Mouse (Mus musculus): ENCODE results near the gene Boll. TPM values are rescaled to one million over a fixed set of nuclear protein-coding genes. Genes with fewer than 3 reads are reported as not detected.

Boll gene
- polyA plus RNA-seq, 1 experiment from 2014 or later, result 0.07 TPM

GRCm38 (mm10) chr1:55236487-55236886, 126.8 kb downstream of the Boll start:
- H3K36me3 ChIP-seq (replicated peaks; ENCODE audit: insufficient read depth, low read length), result no peaks in the 10 kb centered on the region
- H3K27me3 ChIP-seq (ENCODE audit: insufficient read depth, low read length), result no peaks in the 10 kb centered on the region
- TF ChIP-seq EP300 (IDR thresholded peaks at IDR 0.05; ENCODE audit: low read depth) (no peak), CTCF (IDR thresholded peaks at IDR 0.05; ENCODE audit: low read depth) (no peak)
- no peak for DNase-seq
- H3K27ac ChIP-seq (ENCODE audit: low read depth), result no peak overlapping the region
- peak overlapping the region; percentile 100 for H3K4me2 ChIP-seq (ENCODE audit: low read depth, low read length)
- 23% methylated on average over 5 of the region's 5 CpGs for WGBS (ENCODE audit: insufficient replicate concordance)
- H3K9me3 ChIP-seq (ENCODE audit: low read length), result no peaks in the 10 kb centered on the region
- no peak for ATAC-seq
- H3K4me3 ChIP-seq (ENCODE audit: low read depth, low read length), result peak overlapping the region; percentile 85
- peak overlapping the region; percentile 81 for H3K9ac ChIP-seq (replicated peaks)
- H3K4me1 ChIP-seq (ENCODE audit: insufficient read depth), result peaks cover 17% of the 10 kb centered on the region

- Histone ChIP-seq H3K4me2 (ENCODE audit: low read depth, low read length) (no peak overlapping the region), H3K27me3 (ENCODE audit: insufficient read depth, low read length) (no peaks in the 10 kb centered on the region), H3K36me3 (replicated peaks; ENCODE audit: insufficient read depth, low read length) (no peaks in the 10 kb centered on the region), H3K9me3 (ENCODE audit: low read length) (no peaks in the 10 kb centered on the region), H3K9ac (replicated peaks) (no peak overlapping the region), H3K27ac (ENCODE audit: low read depth) (no peak overlapping the region), H3K4me3 (ENCODE audit: low read depth, low read length) (no peak overlapping the region), H3K4me1 (ENCODE audit: insufficient read depth) (peaks cover 17% of the 10 kb centered on the region)
- no peak for ATAC-seq
- no peak for DNase-seq
- WGBS (ENCODE audit: insufficient replicate concordance), result 56% methylated on average over 16 of the region's 16 CpGs
- TF ChIP-seq CTCF (IDR thresholded peaks at IDR 0.05; ENCODE audit: low read depth) (no peak), EP300 (IDR thresholded peaks at IDR 0.05; ENCODE audit: low read depth) (no peak)
Observed at GRCm38 (mm10) chr1:55234910-55235520, 128.3 kb downstream of the Boll start.

- no peaks in the 10 kb centered on the region for H3K9me3 ChIP-seq (ENCODE audit: low read length)
- no peak overlapping the region for H3K9ac ChIP-seq (replicated peaks)
- no peak for DNase-seq
- no peak overlapping the region for H3K4me3 ChIP-seq (ENCODE audit: low read depth, low read length)
- no peaks in the 10 kb centered on the region for H3K36me3 ChIP-seq (replicated peaks; ENCODE audit: insufficient read depth, low read length)
- H3K4me2 ChIP-seq (ENCODE audit: low read depth, low read length), result no peak overlapping the region
- H3K4me1 ChIP-seq (ENCODE audit: insufficient read depth), result no peaks in the 10 kb centered on the region
- no peak for ATAC-seq
- TF ChIP-seq CTCF (IDR thresholded peaks at IDR 0.05; ENCODE audit: low read depth), result no peak
- no peak for TF ChIP-seq EP300 (IDR thresholded peaks at IDR 0.05; ENCODE audit: low read depth)
- 74% methylated on average over 8 of the region's 8 CpGs for WGBS (ENCODE audit: insufficient replicate concordance)
- H3K27ac ChIP-seq (ENCODE audit: low read depth), result no peak overlapping the region
- peaks cover 7% of the 10 kb centered on the region; the same call in 1 of the 2 replicates for H3K27me3 ChIP-seq (ENCODE audit: insufficient read depth, low read length)
Observed at GRCm38 (mm10) chr1:55228256-55228884, 134.9 kb downstream of the Boll start.

- WGBS (ENCODE audit: insufficient replicate concordance), result 44% methylated on average over 1 of the region's 1 CpGs
- no peak overlapping the region for H3K4me3 ChIP-seq (ENCODE audit: low read depth, low read length)
Observed at GRCm38 (mm10) chr1:55227376-55227775, 135.9 kb downstream of the Boll start.

GRCm38 (mm10) chr1:55226011-55226857, 137.0 kb downstream of the Boll start, which contains the start of gene Rftn2:
Gene Rftn2 (minus strand): TSS chr1:55226782.
- H3K27me3 ChIP-seq (ENCODE audit: insufficient read depth, low read length), result peaks cover 7% of the 10 kb centered on the region; the same call in 1 of the 2 replicates
- H3K9ac ChIP-seq (replicated peaks), result peak within 1 kb of the TSS; percentile 39
- no peak within 1 kb of the TSS for H3K27ac ChIP-seq (ENCODE audit: low read depth)
- WGBS (ENCODE audit: insufficient replicate concordance), result 6% methylated on average over 26 of the region's 26 CpGs
- no peaks in the 10 kb centered on the region for H3K36me3 ChIP-seq (replicated peaks; ENCODE audit: insufficient read depth, low read length)
- ATAC-seq (no peak), DNase-seq (no peak)
- peak within 1 kb of the TSS; percentile 38 for H3K4me3 ChIP-seq (ENCODE audit: low read depth, low read length)
- no peaks in the 10 kb centered on the region for H3K9me3 ChIP-seq (ENCODE audit: low read length)
- no peaks in the 10 kb centered on the region for H3K4me1 ChIP-seq (ENCODE audit: insufficient read depth)
- TF ChIP-seq EP300 (IDR thresholded peaks at IDR 0.05; ENCODE audit: low read depth), result no peak
- no peak for TF ChIP-seq CTCF (IDR thresholded peaks at IDR 0.05; ENCODE audit: low read depth)
- H3K4me2 ChIP-seq (ENCODE audit: low read depth, low read length), result peak within 1 kb of the TSS; percentile 65

More at GRCm38 (mm10) chr1:55227376-55227775, 135.9 kb downstream of the Boll start:
- H3K9ac ChIP-seq (replicated peaks), result no peak overlapping the region
- DNase-seq, result no peak
- H3K27me3 ChIP-seq (ENCODE audit: insufficient read depth, low read length), result peaks cover 7% of the 10 kb centered on the region; the same call in 1 of the 2 replicates
- H3K9me3 ChIP-seq (ENCODE audit: low read length), result no peaks in the 10 kb centered on the region
- no peak for ATAC-seq
- H3K4me1 ChIP-seq (ENCODE audit: insufficient read depth), result no peaks in the 10 kb centered on the region
- no peaks in the 10 kb centered on the region for H3K36me3 ChIP-seq (replicated peaks; ENCODE audit: insufficient read depth, low read length)
- no peak for TF ChIP-seq CTCF (IDR thresholded peaks at IDR 0.05; ENCODE audit: low read depth)
- TF ChIP-seq EP300 (IDR thresholded peaks at IDR 0.05; ENCODE audit: low read depth), result no peak
- H3K4me2 ChIP-seq (ENCODE audit: low read depth, low read length), result no peak overlapping the region
- no peak overlapping the region for H3K27ac ChIP-seq (ENCODE audit: low read depth)

GRCm38 (mm10) chr1:55225398-55225797, 137.9 kb downstream of the Boll start:
- H3K4me1 ChIP-seq (ENCODE audit: insufficient read depth), result no peaks in the 10 kb centered on the region
- TF ChIP-seq CTCF (IDR thresholded peaks at IDR 0.05; ENCODE audit: low read depth) (no peak), EP300 (IDR thresholded peaks at IDR 0.05; ENCODE audit: low read depth) (no peak)
- no peaks in the 10 kb centered on the region for H3K9me3 ChIP-seq (ENCODE audit: low read length)
- H3K27ac ChIP-seq (ENCODE audit: low read depth), result no peak overlapping the region
- H3K27me3 ChIP-seq (ENCODE audit: insufficient read depth, low read length), result peaks cover 7% of the 10 kb centered on the region; the same call in 1 of the 2 replicates
- no peak overlapping the region for H3K4me3 ChIP-seq (ENCODE audit: low read depth, low read length)
- DNase-seq (no peak), ATAC-seq (no peak)
- 74% methylated on average over 3 of the region's 3 CpGs for WGBS (ENCODE audit: insufficient replicate concordance)
- no peak overlapping the region for H3K9ac ChIP-seq (replicated peaks)
- H3K4me2 ChIP-seq (ENCODE audit: low read depth, low read length), result peak overlapping the region; percentile 65; the same call in 1 of the 2 replicates
- no peaks in the 10 kb centered on the region for H3K36me3 ChIP-seq (replicated peaks; ENCODE audit: insufficient read depth, low read length)
